Mouse (Mus musculus) ES-E14 (cell line): ENCODE results near the gene Alg14.

Experiments used
- HCFC1 ChIP-seq: IDR thresholded peaks from 2 replicates; pipeline ENCODE4 v1.6.1; 2012; ENCODE audit warnings: low read length, inconsistent platforms, borderline replicate concordance; ENCODE audit not compliant: insufficient read depth
- ZC3H11A ChIP-seq: IDR thresholded peaks from 2 replicates; pipeline ENCODE4 v1.6.1; 2012; ENCODE audit warnings: low read depth, mild to moderate bottlenecking, inconsistent platforms, low read length, borderline replicate concordance

GRCm38 (mm10) chr3:121274010-121274409, 17.6 kb upstream of the Alg14 start:
- TF ChIP-seq ZC3H11A (no peak), HCFC1 (no peak)
